Mouse (Mus musculus) layer of hippocampus, adult 18-20 months (tissue): ENCODE measurements around the gene Qrich2. TPM values are rescaled to one million over a fixed set of nuclear protein-coding genes. Genes with fewer than 3 reads are reported as not detected.
"Not testable (repeated sequence)": the region's sequence is repeated elsewhere in the genome, so short reads cannot be mapped to it uniquely, and the experiment has no call there.

Source experiments
- DNase-seq, 2 experiments: peaks; one replicate each; pipeline ENCODE4 v3.0.0; 2022; ENCODE audit warnings: low spot score in 2 of 2
- total RNA-seq, 2 experiments: library from RNA; stranded (reverse); gene quantifications; 2 replicates each; pipeline ENCODE4 v1.2.3; 2021

The Qrich2 gene
- total RNA-seq, 2 experiments from 2014 or later = not detected

DNA sequence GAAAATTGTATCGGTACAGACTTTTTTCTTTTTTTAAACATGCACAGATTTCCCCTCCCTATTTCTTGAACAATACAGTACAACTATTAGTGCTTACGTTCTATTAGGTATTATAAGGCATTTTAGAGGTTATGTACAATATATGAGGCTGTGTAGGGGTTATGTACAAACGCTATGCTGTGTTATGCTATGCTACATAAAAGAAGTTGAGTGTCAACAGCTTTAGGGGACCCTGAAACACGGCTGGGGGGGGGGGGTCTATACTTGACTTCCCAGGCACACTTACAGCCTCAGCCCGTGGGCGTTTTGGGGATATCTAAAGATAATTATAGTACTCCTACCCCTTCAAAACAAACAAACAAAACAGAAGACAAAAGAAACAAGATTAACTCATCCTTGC lies 33.9 kb downstream of the Qrich2 start:
- DNase-seq = no peak

DNA sequence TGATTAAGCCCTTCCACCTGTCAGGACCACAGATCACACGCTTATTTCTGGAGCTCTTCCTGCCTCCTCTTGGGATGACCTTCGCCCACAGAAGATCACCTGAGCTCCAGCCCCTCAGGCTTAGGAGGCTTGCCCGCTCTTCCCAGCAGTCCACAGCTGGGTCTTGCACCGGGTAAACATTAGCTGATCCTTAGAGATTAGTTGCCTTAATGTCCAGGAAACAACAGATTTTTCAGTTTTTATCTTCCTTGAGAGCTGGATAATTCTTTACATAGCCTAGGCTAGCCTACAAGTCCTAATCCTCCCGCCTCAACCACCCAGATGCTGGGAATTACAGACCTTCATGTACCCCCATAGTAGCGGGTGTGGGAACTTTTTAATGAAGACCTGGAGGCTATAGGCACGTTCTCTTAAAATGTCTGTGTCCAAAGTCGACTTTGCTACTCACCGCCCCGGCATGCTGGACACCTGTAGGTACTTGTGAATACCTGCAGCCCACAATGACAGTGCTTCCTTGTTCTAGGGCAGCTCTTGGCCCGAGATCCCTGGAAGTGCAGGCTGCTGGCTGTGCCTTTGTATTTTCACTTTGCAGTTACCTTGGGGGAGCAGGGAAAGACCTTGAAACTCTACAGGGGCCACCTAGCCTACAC lies 34.5 kb downstream of the Qrich2 start:
- DNase-seq = no peak

DNA sequence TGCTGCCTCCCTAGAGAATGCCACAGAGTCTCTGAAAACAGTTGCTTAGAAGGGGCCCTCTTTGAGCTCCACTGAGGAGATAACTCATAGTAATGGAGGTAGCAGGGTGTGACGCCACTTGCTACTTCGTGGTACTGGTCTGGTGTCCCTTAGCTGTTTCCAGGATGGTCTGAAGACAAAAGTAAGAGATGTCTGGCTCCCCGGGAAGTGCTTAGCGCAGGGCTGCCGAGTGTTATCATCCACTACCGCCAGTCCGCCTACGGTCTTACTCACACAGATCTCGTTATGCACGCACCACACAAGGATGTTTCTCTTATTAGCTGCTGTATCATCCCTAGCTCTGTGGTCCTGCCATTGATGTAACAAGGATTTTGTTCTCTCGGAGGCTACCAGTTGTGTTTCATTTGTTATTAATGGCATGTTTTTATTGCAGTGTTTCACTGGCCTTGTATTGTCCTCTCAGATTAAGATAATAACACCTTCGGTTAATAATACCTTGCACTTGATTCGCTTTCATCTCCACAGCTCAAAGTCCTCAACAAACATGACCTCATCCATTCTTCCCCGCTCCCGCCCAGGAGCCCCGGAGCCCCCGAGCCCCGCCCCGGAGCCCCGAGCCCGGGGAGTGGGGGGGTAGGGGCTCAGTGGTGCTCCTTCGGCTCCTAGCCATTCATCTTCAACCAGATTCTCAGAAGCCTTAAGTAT lies 35.2 kb downstream of the Qrich2 start:
- no peak for DNase-seq

DNA sequence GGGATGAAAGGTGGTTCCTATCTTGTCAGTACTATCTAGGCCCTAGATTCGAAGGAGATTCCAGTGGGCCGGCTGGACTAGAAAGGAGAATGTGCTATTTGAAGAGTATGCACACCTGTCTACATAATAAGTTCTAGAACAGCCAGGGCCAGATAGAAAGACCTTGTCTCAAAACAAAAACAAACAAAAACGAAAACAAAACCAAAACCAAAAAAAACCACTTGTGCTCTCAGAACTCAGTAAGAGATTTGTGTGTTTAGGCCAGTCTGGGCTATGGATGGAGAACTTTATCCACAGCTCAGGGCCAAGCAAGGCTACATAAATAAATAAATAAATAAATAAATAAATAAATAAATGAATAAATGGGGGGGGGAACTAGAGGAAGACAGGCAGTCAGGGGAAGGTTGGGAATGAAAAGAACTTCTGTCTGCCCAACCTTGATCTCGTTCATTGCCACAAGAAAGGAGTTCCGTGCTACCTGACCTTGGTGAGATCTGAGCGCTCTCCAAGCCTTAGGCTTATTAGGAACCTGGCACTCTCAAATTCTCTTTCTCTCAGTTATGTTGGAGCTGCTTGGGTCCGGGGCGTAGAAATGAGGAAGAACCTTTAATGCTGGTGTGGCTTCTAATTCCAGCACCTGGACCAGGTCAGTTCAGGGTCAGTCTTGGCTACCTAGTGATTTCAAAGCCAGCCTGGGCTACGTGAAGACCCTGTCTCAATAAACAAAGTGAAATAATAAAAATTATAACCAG lies 36.0 kb downstream of the Qrich2 start:
- no peak for DNase-seq

GRCm38 (mm10) chr11:116428872-116429859 lies 36.9 kb downstream of the Qrich2 start:
- no peak for DNase-seq

DNA sequence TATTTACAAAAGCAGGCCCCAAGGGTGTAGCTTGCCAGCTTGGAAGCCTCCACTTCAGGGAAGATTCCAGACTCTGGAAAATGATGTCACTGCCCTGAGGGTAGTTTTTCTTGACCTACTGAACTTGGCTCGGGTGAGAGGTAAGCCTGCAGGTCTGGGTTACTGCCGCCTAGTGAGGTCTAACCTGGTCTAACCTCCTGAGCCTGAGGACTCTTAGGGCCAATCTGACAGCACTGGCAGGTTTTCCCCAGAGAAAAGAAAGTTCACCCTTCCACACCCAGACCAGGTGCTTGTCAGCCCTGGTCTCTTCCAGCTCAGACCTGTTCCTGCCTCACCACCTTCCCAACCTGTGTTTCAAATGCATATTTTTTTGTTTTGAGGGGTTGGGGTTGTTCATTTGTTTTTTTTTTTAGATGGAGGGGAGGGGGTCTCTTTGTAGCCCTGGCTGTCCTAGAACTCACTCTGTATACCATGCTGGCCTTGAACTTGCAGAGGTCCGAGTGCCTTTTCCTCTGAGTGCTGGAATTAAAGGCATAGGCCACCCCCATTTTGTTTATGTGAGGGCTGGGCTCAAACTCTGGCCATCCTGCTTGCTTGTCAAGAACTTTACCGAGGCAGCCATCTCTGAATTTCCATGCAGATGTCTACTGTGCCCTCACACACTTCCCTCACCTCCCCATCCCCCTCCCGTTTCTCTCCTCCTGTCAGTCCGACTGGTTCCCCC lies 39.0 kb downstream of the Qrich2 start:
- no peak for DNase-seq

GRCm38 (mm10) chr11:116426328-116426727 lies 39.7 kb downstream of the Qrich2 start:
- not testable (repeated sequence) for DNase-seq

- DNase-seq = no peak
These were observed 41.2 kb downstream of the Qrich2 start for GRCm38 (mm10) chr11:116424621-116425407.

- DNase-seq = no peak
These were observed 42.0 kb downstream of the Qrich2 start for GRCm38 (mm10) chr11:116423782-116424620.

DNA sequence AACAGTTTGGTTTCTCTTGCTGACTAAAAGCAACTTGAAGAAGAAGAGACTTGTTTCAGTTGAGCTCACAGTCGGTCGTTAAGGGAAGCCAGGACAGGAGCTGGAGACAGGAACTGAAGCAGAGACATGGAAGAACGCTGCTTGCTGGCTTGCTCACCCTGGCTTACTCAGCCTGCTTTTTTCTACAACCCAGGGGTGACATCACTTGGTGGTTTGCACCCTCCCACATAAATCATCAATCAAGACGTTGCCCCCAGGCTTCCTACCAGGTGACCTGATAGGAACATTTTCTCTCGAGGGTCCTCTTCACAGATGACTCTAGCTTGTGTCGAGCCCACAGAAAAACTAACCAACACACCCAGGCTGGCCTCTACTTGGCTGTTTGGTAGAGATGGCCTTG lies 42.8 kb downstream of the Qrich2 start:
- no peak for DNase-seq

- no peak for DNase-seq
These were observed 43.5 kb downstream of the Qrich2 start for GRCm38 (mm10) chr11:116422562-116422961.

DNA sequence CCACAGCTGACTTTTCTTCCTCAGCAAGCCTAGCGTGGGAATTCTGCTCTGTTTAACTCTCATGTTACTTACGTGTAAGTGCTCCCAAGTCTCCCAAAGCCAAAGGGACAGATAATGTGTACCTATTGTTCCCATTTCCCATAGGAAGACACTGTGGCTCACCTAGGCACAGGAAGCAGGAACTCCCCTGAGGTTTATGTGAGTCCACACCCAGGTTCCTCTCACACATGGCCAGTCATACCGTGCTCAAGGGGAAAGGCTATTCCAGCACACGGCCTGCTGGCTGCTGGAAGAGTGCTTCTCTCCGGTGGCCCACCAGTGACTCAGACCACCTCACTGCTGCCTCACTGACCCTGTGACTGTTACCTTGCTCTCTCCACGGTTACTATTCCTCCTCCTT lies 44.9 kb downstream of the Qrich2 start:
- DNase-seq = no peak

- DNase-seq = peak in 1 of 2 experiments; percentile 57
These were observed 47.1 kb downstream of the Qrich2 start for GRCm38 (mm10) chr11:116418841-116419462.

- DNase-seq = no peak
These were observed 47.7 kb downstream of the Qrich2 start for GRCm38 (mm10) chr11:116418194-116418840.

DNA sequence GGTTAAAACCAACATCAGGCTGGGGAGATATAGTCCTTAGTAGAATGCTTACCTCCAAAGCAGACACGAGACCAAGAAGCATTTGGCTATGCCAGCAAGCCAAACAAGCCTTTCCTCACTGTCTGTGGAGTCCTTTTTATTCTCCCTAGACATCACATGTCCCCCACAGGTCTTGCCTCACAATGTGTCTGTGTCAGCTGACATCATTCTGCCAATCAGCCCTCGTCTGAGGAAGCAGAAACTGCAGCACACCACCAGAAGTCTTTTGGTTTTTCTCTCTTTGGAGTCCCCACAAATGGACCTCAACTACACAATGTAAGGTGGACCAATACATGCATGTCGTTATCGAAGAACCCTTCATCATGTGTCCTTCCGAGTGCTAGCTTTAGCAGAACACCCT lies 49.0 kb downstream of the Qrich2 start:
- DNase-seq = no peak

DNA sequence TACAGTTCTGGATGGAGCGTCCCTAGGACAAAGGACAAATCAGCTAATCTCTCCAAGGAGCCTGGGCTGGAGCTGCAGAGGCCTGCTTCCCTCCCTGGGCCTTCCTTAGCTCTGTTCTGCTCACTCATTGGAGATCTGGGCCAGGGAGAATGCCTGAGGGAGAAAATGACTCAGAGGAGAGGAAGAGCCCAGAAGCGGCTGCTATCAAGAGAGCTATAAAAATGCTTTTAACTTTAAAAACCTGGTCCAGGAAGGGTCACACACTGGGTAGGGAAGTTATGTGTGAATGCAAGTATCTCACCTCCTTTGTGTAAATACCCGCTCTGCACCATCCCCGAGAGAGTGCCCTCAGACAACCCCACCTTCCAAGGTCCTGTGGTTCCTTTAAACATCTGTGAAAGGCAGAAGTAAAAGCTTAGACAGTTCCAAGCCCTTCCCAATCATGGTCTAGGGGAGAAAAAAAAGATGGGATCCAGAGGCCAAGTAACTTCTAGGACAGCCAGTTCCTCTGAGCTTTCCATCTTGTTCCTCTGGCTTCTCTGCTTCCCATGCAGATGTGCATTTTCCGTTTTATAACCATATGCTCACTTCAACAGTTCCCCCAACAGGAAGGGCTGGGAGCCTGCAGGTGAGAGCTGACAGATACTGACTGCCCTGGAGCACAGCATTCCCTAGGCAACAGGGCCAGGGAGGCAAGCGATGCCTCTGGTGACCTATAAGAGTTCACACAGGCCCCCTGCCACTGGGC lies 49.7 kb downstream of the Qrich2 start:
- no peak for DNase-seq

- no peak for DNase-seq
These were observed 52.4 kb downstream of the Qrich2 start for GRCm38 (mm10) chr11:116413631-116414022.
